Mouse (Mus musculus) forebrain, embryonic 16.5 days (tissue): Measurements from ENCODE around the gene S1pr3. TPM values are rescaled to one million over a fixed set of nuclear protein-coding genes. Genes with fewer than 3 reads are reported as not detected.

Source experiments
- ATAC-seq: fragments of 200-750 bp; cut with Nextera tagmentation; 2 replicates; pipeline ENCODE4 v1.8.0; 2017; ENCODE audit warnings: mild to moderate bottlenecking, moderate library complexity
- H3K27ac ChIP-seq: fragments of 300-500 bp; sonication (generic); 2 replicates; pipeline ENCODE4 v1.5.1; 2014; ENCODE audit warnings: low read length, control low read depth
- H3K27me3 ChIP-seq: fragments of 300-500 bp; sonication (generic); replicated peaks from 2 replicates; pipeline ENCODE4 v1.6.1; 2014; ENCODE audit warnings: low read length; ENCODE audit not compliant: control insufficient read depth, insufficient read depth
- H3K36me3 ChIP-seq: fragments of 300-500 bp; sonication (generic); 2 replicates; pipeline ENCODE4 v1.6.1; 2014; ENCODE audit not compliant: control insufficient read depth, insufficient read depth
- H3K4me1 ChIP-seq: fragments of 300-500 bp; sonication (generic); replicated peaks from 2 replicates; pipeline ENCODE4 v1.6.1; 2014; ENCODE audit warnings: low read length; ENCODE audit not compliant: control insufficient read depth, insufficient read depth
- H3K4me2 ChIP-seq: fragments of 300-500 bp; sonication (generic); 2 replicates; pipeline ENCODE4 v1.6.1; 2014; ENCODE audit warnings: mild to moderate bottlenecking, low read length, control low read depth
- H3K4me3 ChIP-seq: fragments of 300-500 bp; sonication (generic); replicated peaks from 2 replicates; pipeline ENCODE4 v1.5.1; 2014; ENCODE audit warnings: mild to moderate bottlenecking, low read length, control low read depth
- H3K9ac ChIP-seq: fragments of 300-500 bp; sonication (generic); replicated peaks from 2 replicates; pipeline ENCODE4 v1.6.1; 2014; ENCODE audit warnings: low read depth, low read length, control low read depth
- H3K9me3 ChIP-seq: fragments of 300-500 bp; sonication (generic); 2 replicates; pipeline ENCODE4 v1.6.1; 2016; ENCODE audit warnings: low read length; ENCODE audit not compliant: control insufficient read depth
- WGBS: fragments of 180-500 bp; shearing (Covaris S2); extraction: QIAGEN DNeasy Blood & Tissue Kit; methylation state at CpG from one replicate; pipeline ENCODE4 v1.1.7; 2014; 5-methylcytosine and 5-hydroxymethylcytosine counted together
- polyA plus RNA-seq: library from polyadenylated mRNA; unstranded; fragments of >200 nt; fragmentation: Nextera tagmentation; extraction: Ambion mirVana; gene quantifications from 2 replicates; pipeline ENCODE4 v1.2.1, GENCODE M21; 2015

Gene S1pr3
- polyA plus RNA-seq, 1 experiment from 2014 or later, result 11.2 TPM

DNA sequence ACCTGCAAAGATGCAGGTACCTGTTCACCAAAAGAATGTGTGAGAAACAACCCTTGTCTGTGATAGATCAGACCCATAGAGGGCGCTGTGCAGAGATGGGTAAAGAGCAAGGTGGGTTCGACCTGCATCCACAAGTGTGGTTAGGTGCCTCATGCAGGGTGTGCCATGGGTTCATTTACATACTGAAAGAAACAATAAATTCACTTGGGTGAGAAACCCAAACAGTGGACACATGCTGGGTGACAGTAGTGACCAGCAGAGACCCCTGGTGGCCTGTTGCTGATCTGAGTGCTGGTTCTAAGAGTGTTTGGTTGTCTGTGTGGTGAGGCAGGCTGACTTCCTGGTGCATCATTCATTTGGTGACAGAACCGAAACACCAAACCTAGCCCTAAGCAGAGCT is 5.0 kb downstream of the S1pr3 start:
- no peak for ATAC-seq
- Histone ChIP-seq H3K27ac (no peak overlapping the region), H3K36me3 (no peaks in the 10 kb centered on the region), H3K4me1 (peaks cover 25% of the 10 kb centered on the region), H3K9me3 (no peaks in the 10 kb centered on the region), H3K9ac (no peak overlapping the region), H3K27me3 (0 out of 2 replicates have a peak, but pooled peaks cover 4% of the 10 kb centered on the region), H3K4me2 (no peak overlapping the region), H3K4me3 (no peak overlapping the region)
- 75% methylated on average over 3 of the region's 3 CpGs for WGBS

- ATAC-seq, result no peak
- Histone ChIP-seq H3K36me3 (no peaks in the 10 kb centered on the region), H3K27ac (no peak overlapping the region), H3K27me3 (no peaks in the 10 kb centered on the region), H3K4me1 (peaks cover 20% of the 10 kb centered on the region), H3K4me3 (no peak overlapping the region), H3K9ac (no peak overlapping the region), H3K4me2 (no peak overlapping the region), H3K9me3 (no peaks in the 10 kb centered on the region)
- WGBS, result 93% methylated on average over 11 of the region's 11 CpGs
Measured at GRCm38 (mm10) chr13:51416727-51417126, 8.3 kb downstream of the S1pr3 start.

- Histone ChIP-seq H3K9ac (peak overlapping the region; percentile 58), H3K9me3 (no peaks in the 10 kb centered on the region), H3K4me2 (peak overlapping the region; percentile 58), H3K36me3 (no peaks in the 10 kb centered on the region), H3K27me3 (no peaks in the 10 kb centered on the region), H3K4me3 (peak overlapping the region; percentile 29), H3K27ac (peak overlapping the region; percentile 85), H3K4me1 (peaks cover 20% of the 10 kb centered on the region)
- WGBS, result 53% methylated on average over 6 of the region's 6 CpGs
- ATAC-seq, result no peak
Measured at GRCm38 (mm10) chr13:51417796-51418195, 9.4 kb downstream of the S1pr3 start.

DNA sequence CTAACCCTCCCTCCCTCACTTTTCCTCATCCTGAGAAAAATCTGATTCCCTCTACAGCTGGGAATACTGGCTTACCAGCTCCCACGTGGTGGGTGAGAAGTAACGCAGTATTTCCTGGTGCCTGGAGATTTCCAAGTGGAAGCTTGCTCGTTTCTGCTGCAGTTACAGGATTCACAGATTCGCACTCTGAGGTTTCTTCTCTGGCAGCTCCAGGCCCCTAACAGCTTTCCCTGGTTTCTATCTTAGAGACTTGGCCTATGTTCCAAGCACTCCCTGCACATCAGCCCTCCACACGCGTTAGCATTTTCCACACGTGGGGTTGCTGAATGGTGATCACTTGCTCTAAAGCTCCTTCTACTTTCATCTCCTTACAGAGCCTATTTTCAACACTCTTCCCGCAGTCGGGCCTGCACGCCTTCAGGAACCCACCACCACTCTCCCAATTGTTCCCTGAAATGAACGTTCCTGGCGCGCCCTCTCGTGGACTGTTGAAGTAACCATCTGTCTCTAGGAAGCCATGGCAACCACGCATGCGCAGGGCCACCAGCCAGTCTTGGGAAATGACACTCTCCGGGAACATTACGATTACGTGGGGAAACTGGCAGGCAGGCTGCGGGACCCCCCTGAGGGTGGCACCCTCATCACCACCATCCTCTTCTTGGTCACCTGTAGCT is 10.0 kb downstream of the S1pr3 start:
- no peaks in the 10 kb centered on the region for H3K9me3 ChIP-seq
- WGBS, result 2% methylated on average over 20 of the region's 20 CpGs
- H3K9ac ChIP-seq, result peak overlapping the region; percentile 58
- ATAC-seq, result peak; percentile 90
- H3K4me3 ChIP-seq, result peak overlapping the region; percentile 29
- H3K27ac ChIP-seq, result peak overlapping the region; percentile 85
- peaks cover 20% of the 10 kb centered on the region for H3K4me1 ChIP-seq
- H3K27me3 ChIP-seq, result no peaks in the 10 kb centered on the region
- no peaks in the 10 kb centered on the region for H3K36me3 ChIP-seq
- peak overlapping the region; percentile 58 for H3K4me2 ChIP-seq

GRCm38 (mm10) chr13:51418942-51419451 is 10.6 kb downstream of the S1pr3 start:
- Histone ChIP-seq H3K4me1 (peaks cover 20% of the 10 kb centered on the region), H3K4me2 (peak overlapping the region; percentile 33), H3K27me3 (no peaks in the 10 kb centered on the region), H3K4me3 (no peak overlapping the region), H3K9ac (no peak overlapping the region), H3K27ac (no peak overlapping the region), H3K9me3 (no peaks in the 10 kb centered on the region), H3K36me3 (no peaks in the 10 kb centered on the region)
- peak; percentile 21 for ATAC-seq
- WGBS, result 79% methylated on average over 19 of the region's 19 CpGs

- H3K27ac ChIP-seq, result no peak overlapping the region
- WGBS, result 93% methylated on average over 15 of the region's 15 CpGs
- 0 out of 2 replicates have a peak, but pooled peaks have one; percentile 0 for ATAC-seq
- no peaks in the 10 kb centered on the region for H3K27me3 ChIP-seq
- H3K36me3 ChIP-seq, result no peaks in the 10 kb centered on the region
- no peaks in the 10 kb centered on the region for H3K9me3 ChIP-seq
- no peak overlapping the region for H3K4me2 ChIP-seq
- peaks cover 20% of the 10 kb centered on the region for H3K4me1 ChIP-seq
- H3K4me3 ChIP-seq, result no peak overlapping the region
- no peak overlapping the region for H3K9ac ChIP-seq
Measured at GRCm38 (mm10) chr13:51419501-51419900, 11.1 kb downstream of the S1pr3 start.

GRCm38 (mm10) chr13:51420861-51421260 is 12.4 kb downstream of the S1pr3 start:
- H3K4me3 ChIP-seq, result no peak overlapping the region
- 69% methylated on average over 9 of the region's 9 CpGs for WGBS

DNA sequence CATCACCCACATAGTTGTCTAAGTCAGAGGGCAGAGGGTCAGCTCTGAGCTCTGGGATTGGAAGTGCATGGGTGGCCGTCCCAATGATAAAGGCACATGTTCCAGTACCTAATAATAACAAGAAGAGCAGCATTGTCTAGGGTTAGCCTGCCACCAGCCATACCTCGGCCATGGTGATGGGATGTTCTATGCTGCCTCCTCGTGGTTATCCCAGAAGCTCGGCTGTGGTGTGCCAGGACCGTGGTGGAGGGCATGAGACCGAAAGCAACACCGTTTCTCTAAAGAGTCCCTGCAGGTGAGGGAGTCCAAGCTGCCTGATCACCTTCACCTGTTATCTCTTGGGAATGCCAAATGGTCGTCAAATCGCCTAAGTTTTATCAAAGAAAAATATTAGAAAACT is 15.2 kb downstream of the S1pr3 start:
- WGBS, result 78% methylated on average over 9 of the region's 9 CpGs
- H3K9me3 ChIP-seq, result no peaks in the 10 kb centered on the region
- ATAC-seq, result no peak
- H3K27me3 ChIP-seq, result no peaks in the 10 kb centered on the region
- peaks cover 17% of the 10 kb centered on the region for H3K4me1 ChIP-seq
- H3K4me3 ChIP-seq, result no peak overlapping the region
- H3K4me2 ChIP-seq, result no peak overlapping the region
- H3K36me3 ChIP-seq, result no peaks in the 10 kb centered on the region
- no peak overlapping the region for H3K9ac ChIP-seq
- no peak overlapping the region for H3K27ac ChIP-seq

More at GRCm38 (mm10) chr13:51420861-51421260, 12.4 kb downstream of the S1pr3 start:
- no peak for ATAC-seq
- Histone ChIP-seq H3K27ac (no peak overlapping the region), H3K36me3 (no peaks in the 10 kb centered on the region), H3K9ac (no peak overlapping the region), H3K4me2 (no peak overlapping the region), H3K9me3 (no peaks in the 10 kb centered on the region), H3K27me3 (no peaks in the 10 kb centered on the region), H3K4me1 (peaks cover 29% of the 10 kb centered on the region)

DNA sequence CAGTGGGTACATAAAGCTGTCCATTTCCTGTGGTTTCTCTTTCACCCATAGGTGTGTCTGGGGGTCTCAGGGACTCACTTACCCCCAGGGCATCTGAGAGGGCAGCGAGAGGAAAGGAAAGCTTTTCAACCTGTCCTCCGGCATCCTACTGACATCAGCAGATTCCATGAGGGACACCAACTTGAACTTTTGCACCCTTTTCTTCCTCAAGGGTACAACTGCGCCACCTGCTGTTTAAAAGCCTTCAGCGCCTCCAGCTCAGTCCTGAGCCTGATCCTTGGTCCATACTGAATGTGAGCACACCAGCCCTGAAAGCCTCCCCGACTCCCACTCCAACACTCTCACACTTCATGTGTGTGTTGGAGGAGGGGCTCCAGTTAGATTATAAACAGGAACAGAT is 16.2 kb downstream of the S1pr3 start:
- 21% methylated on average over 5 of the region's 5 CpGs for WGBS
- Histone ChIP-seq H3K4me3 (no peak overlapping the region), H3K9me3 (no peaks in the 10 kb centered on the region), H3K4me2 (no peak overlapping the region), H3K27me3 (no peaks in the 10 kb centered on the region), H3K27ac (no peak overlapping the region), H3K36me3 (no peaks in the 10 kb centered on the region), H3K9ac (no peak overlapping the region), H3K4me1 (peaks cover 12% of the 10 kb centered on the region)
- peak; percentile 32; the same call in 1 of the 2 replicates for ATAC-seq
